ENCODE assay signal across 8 mouse cellular contexts in genomic region chrX:8143750-8144149, GRCm38 (mm10). TPM values are rescaled to one million over a fixed set of nuclear protein-coding genes. Genes with fewer than 3 reads are reported as not detected.
DNase-seq lines count a peak whose midpoint lies in the region; ATAC-seq lines count a peak whose summit lies in the region.

No protein-coding gene starts in this region.

- peak overlapping the region; percentile 76 for H3K4me2 ChIP-seq in heart, embryonic 16.5 days (ENCODE audit: low read depth, low read length)
- H3K4me2 ChIP-seq in forebrain, embryonic 15.5 days (replicated peaks): peak overlapping the region; percentile 71
- H3K4me2 ChIP-seq in liver, embryonic 12.5 days: peak overlapping the region; percentile 89

- peaks cover 15% of the 10 kb centered on the region for H3K4me1 ChIP-seq in heart, embryonic 16.5 days (ENCODE audit: control insufficient read depth, insufficient read depth, low read length)
- peaks cover 16% of the 10 kb centered on the region for H3K4me1 ChIP-seq in forebrain, embryonic 15.5 days
- H3K4me1 ChIP-seq in liver, embryonic 12.5 days: peaks cover 25% of the 10 kb centered on the region

- peak overlapping the region; percentile 53; the same call in 1 of the 2 replicates for H3K9ac ChIP-seq in heart, embryonic 16.5 days (ENCODE audit: low read length)
- H3K9ac ChIP-seq in forebrain, embryonic 15.5 days (replicated peaks): peak overlapping the region; percentile 85; the same call in 1 of the 2 replicates
- H3K9ac ChIP-seq in liver, embryonic 12.5 days: peak overlapping the region; percentile 85

- no peak overlapping the region for H3K27ac ChIP-seq in heart, embryonic 16.5 days (ENCODE audit: low read length)
- no peak overlapping the region for H3K27ac ChIP-seq in forebrain, embryonic 15.5 days (replicated peaks)
- H3K27ac ChIP-seq in liver, embryonic 12.5 days: peak overlapping the region; percentile 96

- DNase-seq in heart, postnatal 4 days: no peak
- DNase-seq in MN1 (ENCODE audit: low spot score): peak; percentile 18
- DNase-seq in adrenal gland, postnatal 36 days: no peak
- DNase-seq in spleen, adult 18-20 months: no peak

- no peaks in the 10 kb centered on the region for H3K9me3 ChIP-seq in heart, embryonic 16.5 days (replicated peaks; ENCODE audit: control insufficient read depth, low read length)
- no peaks in the 10 kb centered on the region; the same call in 1 of the 2 replicates for H3K9me3 ChIP-seq in forebrain, embryonic 15.5 days
- H3K9me3 ChIP-seq in liver, embryonic 12.5 days (replicated peaks): no peaks in the 10 kb centered on the region

- peaks cover 20% of the 10 kb centered on the region for H3K36me3 ChIP-seq in heart, embryonic 16.5 days (ENCODE audit: control insufficient read depth, insufficient read depth)
- peaks cover 18% of the 10 kb centered on the region for H3K36me3 ChIP-seq in forebrain, embryonic 15.5 days
- H3K36me3 ChIP-seq in liver, embryonic 12.5 days: peaks cover 56% of the 10 kb centered on the region

- no peaks in the 10 kb centered on the region for H3K27me3 ChIP-seq in heart, embryonic 16.5 days (ENCODE audit: control insufficient read depth, insufficient read depth, low read length)
- no peaks in the 10 kb centered on the region for H3K27me3 ChIP-seq in forebrain, embryonic 15.5 days
- H3K27me3 ChIP-seq in liver, embryonic 12.5 days (replicated peaks): no peaks in the 10 kb centered on the region

- peak overlapping the region; percentile 73 for H3K4me3 ChIP-seq in heart, embryonic 16.5 days (ENCODE audit: low read length)
- H3K4me3 ChIP-seq in forebrain, embryonic 15.5 days: peak overlapping the region; percentile 65
- H3K4me3 ChIP-seq in liver, embryonic 12.5 days: peak overlapping the region; percentile 75

- no peak for ATAC-seq in heart, embryonic 16.5 days (replicated peaks; ENCODE audit: extremely low read depth, insufficient read depth, low FRiP score)
- ATAC-seq in forebrain, embryonic 15.5 days (replicated peaks): no peak
- ATAC-seq in liver, embryonic 12.5 days: no peak
- no peak for ATAC-seq in erythroid progenitor cell, adult 5-6 weeks (replicated peaks; ENCODE audit: low FRiP score, poor library complexity, severe bottlenecking)

- WGBS in heart, embryonic 16.5 days: 62% methylated on average over 7 of the region's 7 CpGs
- WGBS in forebrain, embryonic 15.5 days: 72% methylated on average over 7 of the region's 7 CpGs
- 50% methylated on average over 7 of the region's 7 CpGs for WGBS in liver, embryonic 12.5 days (ENCODE audit: insufficient replicate concordance)

RNA-seq across cellular contexts. Expression of gene Rbm3, which starts 1.9 kb away (rescaled TPM):
- 295 and 339 TPM in 2 replicates for polyA plus RNA-seq in heart, embryonic 16.5 days (2015; fragmentation: Nextera tagmentation; extraction: Ambion mirVana)
- 100 to 1,000 TPM; 471 to 553 TPM for total RNA-seq in heart, postnatal 4 days (2021)
- polyA plus RNA-seq in forebrain, embryonic 15.5 days (2015; fragmentation: Nextera tagmentation; extraction: Ambion mirVana): 381 and 393 TPM in 2 replicates
- 351 and 363 TPM in 2 replicates for polyA plus RNA-seq in liver, embryonic 12.5 days (2016; fragmentation: Nextera tagmentation; extraction: Ambion mirVana)
- total RNA-seq in erythroid progenitor cell, adult 5-6 weeks (2015; ENCODE audit: low replicate concordance): 611 and 758 TPM in 2 replicates
- 564 and 613 TPM in 2 replicates for total RNA-seq in erythroid progenitor cell, adult 5-6 weeks (2017; ENCODE audit: low replicate concordance)
- total RNA-seq in adrenal gland, postnatal 36 days (2021): 100 to 1,000 TPM in 1 of 2 experiments, 10 to 100 TPM in 1; 97.4 to 129 TPM

RNA-seq across cellular contexts. Expression of gene Wdr13, which starts 11.1 kb away (rescaled TPM):
- 27.5 and 27.6 TPM in 2 replicates for polyA plus RNA-seq in heart, embryonic 16.5 days (2015; fragmentation: Nextera tagmentation; extraction: Ambion mirVana)
- 10 to 100 TPM; 74.1 to 79.1 TPM for total RNA-seq in heart, postnatal 4 days (2021)
- polyA plus RNA-seq in forebrain, embryonic 15.5 days (2015; fragmentation: Nextera tagmentation; extraction: Ambion mirVana): 52.0 and 53.0 TPM in 2 replicates
- polyA plus RNA-seq in liver, embryonic 12.5 days (2016; fragmentation: Nextera tagmentation; extraction: Ambion mirVana): 9.4 and 9.9 TPM in 2 replicates
- 23.5 and 39.3 TPM in 2 replicates for total RNA-seq in erythroid progenitor cell, adult 5-6 weeks (2015; ENCODE audit: low replicate concordance)
- 10.0 and 25.7 TPM in 2 replicates for total RNA-seq in erythroid progenitor cell, adult 5-6 weeks (2017; ENCODE audit: low replicate concordance)
- 10 to 100 TPM; 63.2 to 64.0 TPM for total RNA-seq in adrenal gland, postnatal 36 days (2021)

RNA-seq across cellular contexts. Expression of gene Tbc1d25, which starts 32.2 kb away (rescaled TPM):
- polyA plus RNA-seq in heart, embryonic 16.5 days (2015; fragmentation: Nextera tagmentation; extraction: Ambion mirVana): 10.4 and 11.8 TPM in 2 replicates
- 1 to 10 TPM; 5.9 to 7.1 TPM for total RNA-seq in heart, postnatal 4 days (2021)
- 24.9 and 25.3 TPM in 2 replicates for polyA plus RNA-seq in forebrain, embryonic 15.5 days (2015; fragmentation: Nextera tagmentation; extraction: Ambion mirVana)
- polyA plus RNA-seq in liver, embryonic 12.5 days (2016; fragmentation: Nextera tagmentation; extraction: Ambion mirVana): 6.7 and 7.0 TPM in 2 replicates
- total RNA-seq in erythroid progenitor cell, adult 5-6 weeks (2015; ENCODE audit: low replicate concordance): 4.6 and 13.3 TPM in 2 replicates
- total RNA-seq in erythroid progenitor cell, adult 5-6 weeks (2017; ENCODE audit: low replicate concordance): 1.5 and 4.7 TPM in 2 replicates
- total RNA-seq in adrenal gland, postnatal 36 days (2021): 1 to 10 TPM; 7.7 to 8.0 TPM

RNA-seq across cellular contexts. Expression of gene Ebp, which starts 49.6 kb away (rescaled TPM):
- 31.9 and 35.7 TPM in 2 replicates for polyA plus RNA-seq in heart, embryonic 16.5 days (2015; fragmentation: Nextera tagmentation; extraction: Ambion mirVana)
- 10 to 100 TPM; 21.0 to 23.8 TPM for total RNA-seq in heart, postnatal 4 days (2021)
- polyA plus RNA-seq in forebrain, embryonic 15.5 days (2015; fragmentation: Nextera tagmentation; extraction: Ambion mirVana): 21.7 and 24.0 TPM in 2 replicates
- 58.3 and 59.8 TPM in 2 replicates for polyA plus RNA-seq in liver, embryonic 12.5 days (2016; fragmentation: Nextera tagmentation; extraction: Ambion mirVana)
- 20.5 and 37.3 TPM in 2 replicates for total RNA-seq in erythroid progenitor cell, adult 5-6 weeks (2015; ENCODE audit: low replicate concordance)
- total RNA-seq in erythroid progenitor cell, adult 5-6 weeks (2017; ENCODE audit: low replicate concordance): 14.2 and 26.6 TPM in 2 replicates
- total RNA-seq in adrenal gland, postnatal 36 days (2021): 10 to 100 TPM; 57.2 to 94.7 TPM

RNA-seq across cellular contexts. Expression of gene Was, which starts 53.5 kb away (rescaled TPM):
- 0.62 and 2.2 TPM in 2 replicates for polyA plus RNA-seq in heart, embryonic 16.5 days (2015; fragmentation: Nextera tagmentation; extraction: Ambion mirVana)
- 1 to 10 TPM; 1.5 to 2.1 TPM for total RNA-seq in heart, postnatal 4 days (2021)
- 0.09 TPM in 1 of 2 replicates, not detected in the other for polyA plus RNA-seq in forebrain, embryonic 15.5 days (2015; fragmentation: Nextera tagmentation; extraction: Ambion mirVana)
- 3.2 and 3.5 TPM in 2 replicates for polyA plus RNA-seq in liver, embryonic 12.5 days (2016; fragmentation: Nextera tagmentation; extraction: Ambion mirVana)
- 14.8 and 22.2 TPM in 2 replicates for total RNA-seq in erythroid progenitor cell, adult 5-6 weeks (2015; ENCODE audit: low replicate concordance)
- 11.6 and 12.4 TPM in 2 replicates for total RNA-seq in erythroid progenitor cell, adult 5-6 weeks (2017; ENCODE audit: low replicate concordance)
- total RNA-seq in adrenal gland, postnatal 36 days (2021): 1 to 10 TPM; 1.7 to 2.3 TPM
